ENCODE assay signal across 8 mouse cellular contexts in genomic region chr5:151644845-151645244, GRCm38 (mm10). TPM values are rescaled to one million over a fixed set of nuclear protein-coding genes. Genes with fewer than 3 reads are reported as not detected.
DNase-seq lines count a peak whose midpoint lies in the region; ATAC-seq and TF ChIP-seq lines count a peak whose summit lies in the region.

No protein-coding gene starts in this region.

- H3K4me2 ChIP-seq in kidney, postnatal 0 days (ENCODE audit: low read length), result no peak overlapping the region

- H3K4me1 ChIP-seq in kidney, postnatal 0 days (replicated peaks; ENCODE audit: insufficient read depth, low read length), result no peaks in the 10 kb centered on the region

- no peak overlapping the region for H3K9ac ChIP-seq in kidney, postnatal 0 days (ENCODE audit: low read depth, low read length)

- no peak for ATAC-seq in kidney, postnatal 0 days (replicated peaks; ENCODE audit: low FRiP score, low read depth)
- peak; percentile 67 for ATAC-seq in common myeloid progenitor, adult 5-6 weeks (replicated peaks; ENCODE audit: low read depth, poor library complexity, severe bottlenecking)

- intact Hi-C loops in gastrocnemius, postnatal 36 days (cut with DNase I), result no loop called here

- H3K27ac ChIP-seq in kidney, postnatal 0 days, result no peak overlapping the region

- no peaks in the 10 kb centered on the region for H3K9me3 ChIP-seq in kidney, postnatal 0 days (replicated peaks; ENCODE audit: low read length)

- peak; percentile 61 for TF ChIP-seq CTCF in kidney, postnatal 0 days (IDR thresholded peaks at IDR 0.05; ENCODE audit: low read depth)

- H3K27me3 ChIP-seq in kidney, postnatal 0 days (ENCODE audit: insufficient read depth, low read length), result no peaks in the 10 kb centered on the region

- H3K4me3 ChIP-seq in kidney, postnatal 0 days (replicated peaks; ENCODE audit: low read depth, low read length), result no peak overlapping the region

- 93% methylated on average over 7 of the region's 7 CpGs for WGBS in kidney, postnatal 0 days

- H3K36me3 ChIP-seq in kidney, postnatal 0 days (ENCODE audit: insufficient read depth, low read length), result peaks cover 65% of the 10 kb centered on the region

- DNase-seq in kidney, postnatal 0 days (ENCODE audit: low spot score), result no peak
- no peak for DNase-seq in kidney, adult 11 months
- peak; percentile 74 for DNase-seq in ES-CJ7 (ENCODE audit: low read depth, low spot score)
- peak; percentile 21 for DNase-seq in retina, embryonic 14.5 days (ENCODE audit: low spot score)
- DNase-seq in layer of hippocampus, adult 9-11 months, result no peak
- no peak for DNase-seq in urinary bladder, postnatal 10 days (ENCODE audit: low spot score)
- no peak for DNase-seq in gastrocnemius, postnatal 36 days

RNA-seq across cellular contexts. Expression of gene Rfc3, which starts 6.2 kb away (rescaled TPM):
- polyA plus RNA-seq in kidney, postnatal 0 days (2015; fragmentation: Nextera tagmentation; extraction: Ambion mirVana), result 66.8 and 75.9 TPM in 2 replicates
- total RNA-seq in common myeloid progenitor, adult 5-6 weeks (2017), result 42.5 and 52.3 TPM in 2 replicates
- 1 to 10 TPM; 1.9 to 2.8 TPM for total RNA-seq in gastrocnemius, postnatal 36 days (2021)

RNA-seq across cellular contexts. Expression of gene Vmn2r18, which starts 39.0 kb away (rescaled TPM):
- polyA plus RNA-seq in kidney, postnatal 0 days (2015; fragmentation: Nextera tagmentation; extraction: Ambion mirVana), result 0.08 TPM in 2 replicates
- total RNA-seq in common myeloid progenitor, adult 5-6 weeks (2017), result 0.14 and 0.29 TPM in 2 replicates
- total RNA-seq in gastrocnemius, postnatal 36 days (2021), result not detected

Comparison
In these comparisons a context has a peak if more than half of its experiments do, and no peak if none do; other contexts are left out.
1. DNase-seq: peak in ES-CJ7 (single experiment) and retina, embryonic 14.5 days (single experiment); none in kidney, postnatal 0 days (single experiment), kidney, adult 11 months (single experiment), layer of hippocampus, adult 9-11 months (single experiment), urinary bladder, postnatal 10 days (single experiment) and gastrocnemius, postnatal 36 days (0 of 2).
2. RNA of gene Rfc3, which starts 6.2 kb away (total RNA-seq): 42.5 to 52.3 TPM in common myeloid progenitor, adult 5-6 weeks; 1.9 to 2.8 TPM in gastrocnemius, postnatal 36 days; every median in the first group is over 10 times any median in the second.